Comparison of ENCODE assay signal across 1 mouse cellular context in the genomic region with DNA sequence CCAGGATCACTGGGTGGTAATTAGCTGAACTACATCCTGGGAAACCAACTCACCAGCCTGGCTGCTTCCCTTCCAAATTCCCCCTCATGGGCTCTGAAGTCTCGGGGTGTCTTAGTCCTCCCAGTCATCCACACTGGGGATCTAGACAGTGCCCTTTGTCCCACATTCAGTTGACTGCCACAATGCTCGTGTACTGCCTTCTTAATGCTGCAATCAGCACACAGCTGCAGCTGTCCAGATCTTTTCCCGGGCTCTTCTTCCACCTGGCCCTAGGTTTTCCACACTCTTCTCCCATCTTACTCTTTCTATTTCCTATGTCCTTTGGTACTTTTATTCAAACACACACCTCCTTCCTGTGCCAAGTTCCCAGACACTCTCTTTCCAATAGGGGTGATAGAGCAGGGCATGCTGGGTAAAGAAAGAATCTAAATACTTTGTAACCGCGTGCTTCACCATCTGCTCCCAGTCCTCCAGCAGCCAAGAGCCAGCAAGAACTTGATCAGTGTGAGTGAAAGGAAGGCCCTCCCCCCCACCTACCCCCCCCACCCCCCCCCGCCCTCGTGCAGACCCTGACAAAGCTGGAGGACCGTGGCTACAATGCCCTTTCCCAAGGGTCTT.
TF ChIP-seq lines count a peak whose summit lies in the region.

No protein-coding gene starts in this region.

TF ChIP-seq in MEL, 35 proteins besides CTCF, POLR2A, EP300 and RAD21:
- TF ChIP-seq E2F4 (IDR thresholded peaks at IDR 0.05; ENCODE audit: borderline replicate concordance, low read depth, low read length) = no peak
- TF ChIP-seq ZMIZ1 (IDR thresholded peaks at IDR 0.05; ENCODE audit: low read depth, low read length) = peak; percentile 86; the same call in 1 of the 2 replicates
- no peak for TF ChIP-seq CHD2 (IDR thresholded peaks at IDR 0.05; ENCODE audit: low read length)
- no peak for TF ChIP-seq USF1 (IDR thresholded peaks at IDR 0.05; ENCODE audit: low read depth, low read length)
- TF ChIP-seq ZC3H11A (IDR thresholded peaks at IDR 0.05; ENCODE audit: low read depth, low read length) = no peak
- no peak for TF ChIP-seq POLR2AphosphoS5 (IDR thresholded peaks at IDR 0.05; ENCODE audit: borderline replicate concordance, low read depth, low read length)
- no peak for TF ChIP-seq TAL1 (IDR thresholded peaks at IDR 0.05; ENCODE audit: low read length)
- no peak for TF ChIP-seq GABPA (IDR thresholded peaks at IDR 0.05; ENCODE audit: low read depth, low read length)
- TF ChIP-seq CHD1 (IDR thresholded peaks at IDR 0.05; ENCODE audit: low read depth, low read length) = no peak
- TF ChIP-seq MXI1 (IDR thresholded peaks at IDR 0.05; ENCODE audit: low read depth, low read length) = no peak
- TF ChIP-seq RCOR1 (IDR thresholded peaks at IDR 0.05; ENCODE audit: low read depth, low read length) = no peak
- no peak for TF ChIP-seq MAZ (IDR thresholded peaks at IDR 0.05; ENCODE audit: low read depth, low read length)
- TF ChIP-seq BHLHE40 (IDR thresholded peaks at IDR 0.05; ENCODE audit: borderline replicate concordance, low read depth, low read length) = no peak
- TF ChIP-seq ZKSCAN1 (IDR thresholded peaks at IDR 0.05; ENCODE audit: low read depth, low read length) = no peak
- no peak for TF ChIP-seq MYC (IDR thresholded peaks at IDR 0.05; ENCODE audit: low read depth, low read length)
- TF ChIP-seq HCFC1 (IDR thresholded peaks at IDR 0.05; ENCODE audit: low read depth, low read length) = no peak
- no peak for TF ChIP-seq MYB (IDR thresholded peaks at IDR 0.05; ENCODE audit: low read depth, low read length)
- TF ChIP-seq NELFE (IDR thresholded peaks at IDR 0.05; ENCODE audit: low read depth, low read length) = peak; percentile 45
- peak; percentile 87 for TF ChIP-seq TBP (IDR thresholded peaks at IDR 0.05; ENCODE audit: low read depth, low read length)
- TF ChIP-seq MEF2A (IDR thresholded peaks at IDR 0.05; ENCODE audit: extremely low read depth, insufficient replicate concordance, low read depth, low read length, poor library complexity, severe bottlenecking) = no peak
